Mouse (Mus musculus) spleen, postnatal 10 days (tissue): ENCODE data around the gene Man1a2.

Experiments
- DNase-seq, 2 experiments: peaks; one replicate each; pipeline ENCODE4 v3.0.0; 2021 to 2022; ENCODE audit warnings: low spot score in 2 of 2

Man1a2 gene

DNA sequence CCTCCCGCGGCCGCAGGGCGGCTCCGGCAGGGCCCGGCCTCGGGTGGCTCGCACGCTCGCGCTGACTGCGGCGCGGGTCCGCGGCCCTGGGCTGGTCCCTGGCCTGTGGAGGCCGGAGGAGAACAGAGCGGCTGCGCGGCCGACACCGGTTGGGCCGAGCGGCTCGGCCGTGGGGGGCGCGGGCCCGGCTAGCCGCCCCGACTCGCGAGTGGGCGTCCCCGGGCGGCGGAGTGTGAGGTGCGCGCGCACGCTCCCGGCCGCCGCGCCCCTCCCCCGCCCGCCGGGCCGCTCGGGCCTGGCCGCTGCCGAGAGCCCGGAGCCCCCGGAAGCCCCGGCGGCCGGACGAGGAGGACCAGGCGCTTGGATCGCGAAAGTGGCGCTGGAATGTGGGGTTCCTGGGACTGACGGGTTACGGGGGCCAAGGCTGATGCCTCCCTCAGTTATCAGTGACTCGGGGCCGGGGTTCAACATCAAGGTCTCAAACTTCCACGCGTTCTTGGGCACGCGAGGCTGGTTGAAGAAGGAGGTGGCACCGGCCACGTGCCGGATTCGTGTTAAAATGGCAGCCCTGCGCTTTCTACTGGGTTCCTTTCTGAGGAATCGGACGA lies 564 bp upstream of the Man1a2 start:
- DNase-seq = peak in 1 of 2 experiments; percentile 77

DNA sequence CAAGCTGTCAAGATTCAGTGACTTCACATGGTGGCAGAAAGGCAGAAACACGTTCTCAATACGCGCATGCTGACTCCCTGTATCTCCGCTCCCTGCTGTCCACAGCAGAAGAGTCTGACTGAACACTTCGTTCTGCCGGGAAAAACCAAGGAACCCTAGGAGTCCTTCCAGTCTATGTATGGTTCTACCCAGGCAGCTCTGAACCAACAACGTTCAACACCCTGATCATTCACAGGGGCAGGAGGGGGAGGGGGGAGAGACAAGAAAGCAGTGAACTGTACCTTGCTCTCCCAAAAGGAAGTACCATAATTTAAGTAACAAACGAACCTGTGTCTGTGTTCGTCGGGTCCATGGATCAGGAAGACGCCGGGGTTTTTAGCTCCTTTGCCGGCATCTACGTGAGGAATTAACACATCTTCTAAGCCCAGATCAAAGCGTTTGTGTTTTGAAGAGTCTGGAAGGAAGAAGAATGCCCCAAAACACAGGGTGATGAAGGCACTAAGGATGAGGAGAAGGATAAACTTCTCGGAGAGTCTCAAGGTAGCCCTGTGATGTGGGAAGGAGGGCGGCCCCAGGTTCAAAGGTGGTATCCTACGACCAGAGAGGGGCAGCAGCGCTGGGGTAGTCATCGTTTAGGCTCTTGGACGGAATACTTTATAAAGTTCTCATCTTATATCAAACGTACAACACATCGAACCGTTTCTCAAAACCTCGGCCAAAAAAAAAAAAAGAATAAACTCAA lies 898 bp downstream of the Man1a2 start:
- DNase-seq = peak; percentile 36 to 46

DNA sequence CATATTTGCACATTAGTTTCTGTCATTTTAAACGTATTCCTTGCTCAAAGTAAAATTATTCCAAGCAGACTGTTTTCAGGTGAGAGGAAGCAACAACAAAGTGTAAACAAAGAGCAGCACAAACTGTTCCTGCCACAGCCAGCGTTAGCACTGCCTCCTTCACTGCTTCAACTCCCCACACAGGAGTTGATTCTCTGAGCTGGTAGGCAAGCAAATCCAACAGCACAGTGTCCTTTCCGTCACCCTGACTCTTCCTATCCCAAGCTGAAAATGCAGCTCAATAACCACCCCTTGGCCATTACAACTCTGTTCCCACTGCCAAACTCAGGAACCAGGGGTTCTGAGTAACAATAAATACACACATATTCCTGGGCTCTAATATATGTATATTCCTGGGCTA lies 2.5 kb downstream of the Man1a2 start:
- no peak for DNase-seq

DNA sequence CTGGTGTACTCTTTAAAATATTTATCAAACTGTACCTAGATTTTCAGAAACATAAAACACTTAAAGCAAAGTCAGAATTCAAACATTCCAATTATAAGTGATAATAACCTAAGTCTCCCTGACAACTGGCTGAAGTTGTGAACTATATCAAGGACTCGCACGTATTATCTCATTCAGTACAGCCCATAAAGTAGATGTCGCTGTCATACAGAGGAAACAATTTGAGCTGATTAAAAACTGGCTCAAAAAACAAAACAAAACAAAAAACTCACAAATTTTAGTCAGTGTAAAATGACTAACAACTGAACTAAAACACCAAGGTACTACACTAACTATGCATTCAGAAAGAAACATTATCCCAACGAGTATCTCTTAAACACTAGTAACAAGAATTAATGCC lies 3.0 kb downstream of the Man1a2 start:
- no peak for DNase-seq

DNA sequence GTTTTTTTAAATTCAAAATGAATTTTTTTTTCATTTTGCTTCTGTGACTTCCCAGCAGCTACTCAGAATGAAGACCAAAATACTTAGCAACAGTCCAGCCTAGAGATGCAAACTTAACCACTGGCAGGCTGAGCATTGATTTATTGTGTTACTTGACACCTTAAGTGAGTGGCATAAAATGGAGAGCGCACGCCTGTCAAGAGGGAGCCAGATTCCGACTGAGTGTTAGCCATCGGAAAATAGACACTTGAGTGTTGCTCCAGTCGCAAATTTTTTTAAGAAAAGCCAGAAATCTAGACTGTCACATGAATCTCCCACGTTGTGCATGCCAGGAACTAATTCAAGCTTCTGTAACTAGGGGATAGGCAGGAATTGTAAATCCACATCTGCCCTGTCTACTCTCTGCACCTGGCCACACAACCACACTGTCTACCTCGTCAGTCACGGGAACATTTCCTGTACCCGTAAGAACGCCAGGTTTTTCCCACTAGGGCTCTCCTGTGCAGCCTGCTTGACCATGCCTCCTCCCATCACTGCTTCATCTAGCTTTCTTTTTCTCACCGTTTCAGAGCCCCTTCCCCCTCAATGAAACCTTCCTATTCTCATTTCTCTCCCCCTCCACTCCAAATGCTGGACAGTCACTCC lies 3.7 kb downstream of the Man1a2 start:
- DNase-seq = no peak

DNA sequence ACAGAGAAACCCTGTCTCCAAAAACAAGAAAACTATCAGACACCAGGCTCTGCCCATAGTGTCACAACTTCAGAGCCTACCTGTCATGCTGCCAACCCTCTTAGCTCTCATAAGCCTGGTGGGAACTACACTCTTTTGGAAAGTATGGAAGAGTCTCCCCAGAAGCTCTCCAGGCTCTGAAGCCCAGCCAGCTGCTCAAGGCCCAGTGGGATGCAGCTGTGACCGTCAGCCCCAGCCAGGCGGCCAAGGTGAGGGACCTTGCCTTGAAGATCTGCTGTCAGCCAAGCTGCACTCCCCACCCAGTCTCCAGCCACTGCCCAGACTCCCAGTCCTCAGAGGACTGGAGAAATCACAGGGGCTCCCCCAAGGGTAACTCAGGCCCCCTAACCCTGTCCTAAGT lies 5.1 kb downstream of the Man1a2 start:
- DNase-seq = no peak

DNA sequence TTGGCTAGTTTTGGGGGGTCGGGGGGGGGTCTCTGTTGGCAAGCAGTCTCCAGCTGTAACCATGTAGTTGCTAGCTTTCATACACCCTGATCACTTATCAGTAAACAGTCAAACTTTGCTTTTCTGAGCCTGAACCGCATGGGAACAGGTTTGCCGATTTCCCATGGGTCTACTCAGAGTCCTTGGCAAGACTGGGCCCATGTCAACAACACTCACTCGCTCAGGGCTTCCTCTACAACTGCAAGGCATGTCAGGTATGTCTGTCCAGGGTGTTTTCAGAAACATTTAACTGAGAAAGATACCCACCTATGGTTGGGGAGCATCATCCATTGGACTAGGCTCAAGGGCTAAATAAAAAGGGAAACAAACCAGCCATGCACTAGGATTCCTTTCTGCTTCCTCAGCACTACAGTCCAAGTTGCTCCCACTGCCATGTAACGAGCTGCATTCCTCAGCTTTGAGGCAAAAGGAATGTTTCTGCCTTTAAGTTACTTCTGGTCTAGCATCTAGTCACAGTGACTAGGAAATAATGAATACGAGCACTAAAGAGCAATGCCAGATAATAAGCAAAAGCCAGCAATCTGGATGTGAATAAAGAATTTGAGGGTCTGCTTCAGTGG lies 6.2 kb downstream of the Man1a2 start:
- no peak for DNase-seq

DNA sequence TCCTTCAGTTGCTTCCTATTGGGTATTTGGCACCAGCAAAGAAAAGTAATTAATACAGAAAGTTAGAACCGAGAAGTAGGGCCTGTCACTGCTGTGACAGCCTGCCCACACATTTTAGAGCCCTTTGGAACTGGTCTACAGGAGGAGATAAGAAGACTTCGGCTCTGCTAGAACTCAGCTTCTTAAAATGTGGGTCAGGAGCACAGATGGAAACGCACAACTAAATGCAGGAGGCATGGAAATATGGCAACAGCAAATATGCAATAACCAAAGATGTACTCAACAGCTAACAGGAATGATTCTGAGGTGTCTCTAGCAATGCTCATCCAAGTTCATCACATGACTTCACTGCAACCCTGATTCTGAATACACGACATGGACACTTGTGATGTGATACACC lies 10.2 kb downstream of the Man1a2 start:
- DNase-seq = no peak

DNA sequence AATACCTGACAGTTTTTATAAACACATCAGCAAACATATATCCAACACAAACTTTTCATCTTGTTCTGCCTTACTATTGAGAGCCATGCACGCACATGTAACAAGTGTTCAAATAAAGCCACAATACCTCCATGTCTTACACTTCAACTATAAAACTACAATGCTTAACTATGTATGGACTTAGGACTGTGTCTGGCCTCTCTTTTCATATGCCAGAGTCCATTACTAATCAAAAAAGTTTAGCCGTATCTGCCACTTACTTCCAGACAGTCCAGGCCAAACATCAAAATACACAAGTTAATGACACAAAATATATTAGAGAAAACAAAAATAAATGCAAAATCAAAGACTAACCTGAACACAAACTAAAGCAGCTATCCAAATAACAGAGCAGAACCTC lies 14.9 kb downstream of the Man1a2 start:
- no peak for DNase-seq

DNA sequence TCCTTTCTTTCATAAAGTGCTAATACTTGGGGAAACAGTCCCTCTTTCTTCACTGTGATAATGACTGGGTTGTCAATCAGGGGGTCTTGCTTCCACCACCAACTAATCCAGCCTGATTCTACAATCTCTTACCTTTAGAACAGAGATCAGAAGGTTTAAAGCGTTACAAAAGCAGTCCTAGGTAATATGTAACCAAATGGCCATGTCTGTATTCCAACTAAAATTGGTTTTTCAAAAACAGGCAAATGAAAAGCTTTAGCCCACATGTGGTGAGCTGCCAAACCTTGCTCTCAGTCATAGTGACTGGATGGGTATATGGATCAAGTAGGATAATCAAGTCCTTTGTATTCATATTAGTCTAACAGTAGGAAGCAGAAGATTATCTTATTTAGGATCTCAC lies 32.0 kb downstream of the Man1a2 start:
- no peak for DNase-seq

DNA sequence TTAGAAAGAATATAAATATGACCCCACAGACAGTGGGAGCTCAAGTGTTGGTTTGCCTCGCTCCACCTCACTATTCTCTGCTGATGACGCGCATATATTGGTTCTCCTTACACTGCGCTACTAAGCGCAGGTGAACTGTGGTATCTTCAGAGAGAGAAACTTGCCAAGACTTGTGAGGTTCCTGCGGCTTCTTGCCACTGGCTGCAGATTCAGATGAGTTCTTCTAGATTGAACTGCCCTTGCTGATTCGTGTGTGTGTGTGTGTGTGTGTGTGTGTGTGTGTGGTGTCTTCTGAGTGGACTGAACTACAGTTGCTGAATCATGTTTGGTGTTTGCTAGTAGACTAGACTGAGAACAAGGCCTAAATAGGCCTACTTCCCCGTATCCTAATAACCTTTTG lies 43.7 kb downstream of the Man1a2 start:
- no peak for DNase-seq

DNA sequence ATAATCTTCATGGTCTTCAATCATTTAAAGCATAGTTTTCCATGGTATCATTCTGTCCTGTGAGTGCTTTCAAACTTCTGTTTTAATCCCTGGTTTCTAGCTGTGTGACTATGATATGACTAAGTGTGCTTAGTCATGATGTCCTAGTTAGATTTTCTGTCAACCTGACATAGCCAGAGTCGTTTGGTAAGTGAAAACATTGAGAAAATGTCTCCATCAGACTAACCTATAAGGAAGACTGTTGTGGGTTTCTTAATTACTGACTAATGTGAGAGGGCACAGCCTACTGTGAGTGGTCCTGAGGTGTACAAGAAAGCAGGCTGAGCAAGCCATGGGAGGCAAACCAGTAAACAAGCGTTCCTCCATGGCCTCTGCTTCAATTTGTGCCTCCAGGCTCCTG lies 49.0 kb downstream of the Man1a2 start:
- no peak for DNase-seq

DNA sequence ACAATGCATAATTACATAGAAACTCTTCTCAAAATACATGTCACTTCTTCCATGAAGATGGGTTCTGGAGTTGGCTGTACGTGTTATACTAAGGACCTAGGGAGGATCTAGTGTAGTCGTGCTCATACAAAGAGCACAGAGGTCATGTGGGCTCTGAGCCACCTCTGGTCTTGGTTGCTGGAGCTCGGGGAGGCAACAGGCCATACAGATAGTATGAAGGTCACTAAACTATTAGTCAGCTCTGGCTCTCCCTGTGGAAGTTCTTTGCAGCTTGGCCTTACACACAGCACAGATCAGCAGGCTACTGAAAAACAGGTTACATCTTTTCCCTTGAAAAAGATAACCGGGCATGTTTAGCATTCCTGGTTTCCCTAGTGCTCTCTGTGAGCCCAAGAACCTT lies 50.5 kb downstream of the Man1a2 start:
- no peak for DNase-seq

DNA sequence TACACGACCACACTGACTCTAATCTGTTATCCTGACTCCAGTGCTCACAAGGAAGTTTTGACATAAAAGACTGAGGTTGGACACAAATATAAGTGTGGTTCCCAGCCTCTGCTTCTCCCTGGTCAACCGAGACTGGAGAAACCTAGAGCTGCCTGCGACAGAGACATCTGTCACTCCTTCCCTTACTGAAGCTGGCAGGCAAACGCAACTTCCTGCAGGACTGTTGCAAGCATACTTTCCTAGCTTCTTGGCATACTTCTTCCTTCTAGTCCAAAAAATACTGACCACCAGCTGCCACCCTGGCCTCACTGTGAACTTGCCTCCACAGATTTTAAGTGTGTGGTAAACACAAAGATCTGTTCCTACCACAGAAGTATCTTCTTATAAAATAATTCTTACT lies 66.8 kb downstream of the Man1a2 start:
- DNase-seq = no peak

DNA sequence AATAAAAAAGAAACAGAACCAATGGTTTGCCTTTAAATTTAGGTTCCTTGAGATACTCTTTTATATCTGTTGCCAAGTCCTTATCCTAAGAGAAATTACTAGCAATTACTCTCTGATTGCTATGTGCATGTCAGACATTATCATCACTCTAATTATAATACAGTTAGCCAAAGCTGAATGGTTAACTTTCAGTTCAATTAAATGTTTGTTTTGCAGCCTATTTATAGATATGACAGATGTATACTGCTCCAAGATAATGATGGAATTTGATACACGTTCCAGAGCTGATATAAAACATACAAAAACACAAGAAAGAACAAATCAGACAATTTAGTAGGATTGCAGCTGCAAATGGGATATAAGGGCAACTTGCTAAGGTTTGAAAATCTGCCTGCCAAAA lies 74.4 kb downstream of the Man1a2 start:
- no peak for DNase-seq

DNA sequence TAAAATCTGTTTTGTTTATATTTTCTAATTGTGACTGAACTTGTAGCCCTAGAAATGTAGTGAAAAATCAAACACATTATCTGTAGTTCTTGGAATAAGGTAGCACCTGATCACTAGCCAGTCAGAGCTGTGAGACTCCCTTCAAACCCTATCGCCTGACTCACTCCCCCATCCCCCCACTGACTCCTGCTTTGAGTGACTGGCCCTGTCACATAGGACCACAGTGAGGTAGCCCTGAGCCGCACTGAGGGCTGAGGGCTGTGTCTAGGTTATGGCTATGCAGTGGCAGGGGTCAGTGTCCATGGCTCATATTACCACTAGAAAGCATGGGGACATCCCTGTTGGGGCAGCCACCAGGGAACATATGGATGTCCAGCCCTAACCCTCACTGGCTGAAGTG lies 80.8 kb downstream of the Man1a2 start:
- no peak for DNase-seq

DNA sequence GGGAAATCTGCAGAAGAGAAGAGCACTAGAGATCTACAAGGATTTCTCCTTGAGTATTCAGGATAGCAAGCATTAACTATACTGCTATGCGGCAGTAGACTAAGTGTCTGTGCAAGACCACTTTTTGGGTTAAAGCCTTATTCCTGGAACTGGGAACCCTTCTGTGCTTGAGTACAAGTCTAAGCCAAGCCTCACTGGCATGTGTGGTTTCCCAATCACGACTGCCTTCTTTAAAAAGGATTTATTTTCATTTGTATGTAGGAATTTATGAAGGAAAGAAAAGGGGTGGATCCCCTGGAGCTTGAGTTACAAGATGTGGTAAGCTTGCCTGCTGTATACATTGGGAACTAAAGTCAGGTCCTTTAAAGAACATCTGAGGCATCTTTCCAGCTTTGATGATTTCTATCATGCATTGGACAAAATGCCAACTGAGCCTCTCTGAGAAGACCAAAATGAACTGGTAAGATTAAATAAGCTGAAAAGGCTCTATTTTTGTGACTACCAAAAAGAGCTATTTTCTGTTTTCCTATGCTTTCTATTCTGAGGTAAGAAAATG lies 86.0 kb downstream of the Man1a2 start:
- no peak for DNase-seq

DNA sequence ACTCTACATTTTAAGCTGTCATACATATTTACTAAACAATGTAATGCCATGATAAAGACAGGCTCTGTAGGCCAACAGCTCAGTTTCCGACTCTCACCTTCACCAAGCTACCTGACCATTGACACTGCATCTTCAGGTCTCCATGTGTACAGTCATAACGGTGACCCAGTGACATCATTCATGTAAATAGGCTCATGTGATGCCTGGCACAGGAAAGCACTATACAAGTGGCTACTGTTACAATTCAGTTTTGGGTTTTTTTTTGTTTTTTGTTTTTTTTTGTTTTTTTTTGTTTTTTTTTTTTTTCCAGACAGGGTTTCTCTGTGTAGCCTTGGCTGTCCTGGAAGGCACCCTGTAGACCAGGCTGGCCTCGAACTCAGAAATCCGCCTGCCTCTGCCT lies 94.2 kb downstream of the Man1a2 start:
- no peak for DNase-seq

DNA sequence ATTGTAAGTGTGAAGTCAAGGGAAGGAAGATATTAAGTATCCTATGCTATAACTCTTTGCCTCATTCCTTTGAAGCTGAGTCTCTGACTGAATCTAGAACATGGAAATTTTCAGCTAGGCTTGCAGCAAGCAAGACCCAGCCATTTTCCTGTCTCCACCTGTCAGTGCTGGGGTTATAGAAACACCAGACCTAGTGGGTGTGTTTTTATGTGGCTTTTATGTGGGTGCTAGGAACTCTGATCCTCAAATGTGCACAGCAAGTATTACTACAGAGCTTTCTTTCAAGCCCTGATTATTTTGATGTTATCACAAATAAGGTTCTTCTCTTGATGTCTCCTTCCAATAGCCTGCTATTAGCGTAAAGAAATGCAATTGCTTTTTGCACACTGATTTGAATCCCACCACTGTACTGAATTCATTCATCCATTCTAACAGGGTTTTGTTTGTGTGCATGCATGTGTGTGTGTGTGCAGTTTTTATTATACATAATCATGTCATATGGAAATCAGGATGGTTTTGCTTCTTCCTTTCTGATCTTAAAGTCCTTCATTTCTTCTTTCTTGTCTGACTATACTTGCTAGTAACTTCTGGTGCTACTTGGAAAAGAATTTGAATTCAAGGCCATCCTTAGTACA lies 102.5 kb downstream of the Man1a2 start:
- DNase-seq = no peak

DNA sequence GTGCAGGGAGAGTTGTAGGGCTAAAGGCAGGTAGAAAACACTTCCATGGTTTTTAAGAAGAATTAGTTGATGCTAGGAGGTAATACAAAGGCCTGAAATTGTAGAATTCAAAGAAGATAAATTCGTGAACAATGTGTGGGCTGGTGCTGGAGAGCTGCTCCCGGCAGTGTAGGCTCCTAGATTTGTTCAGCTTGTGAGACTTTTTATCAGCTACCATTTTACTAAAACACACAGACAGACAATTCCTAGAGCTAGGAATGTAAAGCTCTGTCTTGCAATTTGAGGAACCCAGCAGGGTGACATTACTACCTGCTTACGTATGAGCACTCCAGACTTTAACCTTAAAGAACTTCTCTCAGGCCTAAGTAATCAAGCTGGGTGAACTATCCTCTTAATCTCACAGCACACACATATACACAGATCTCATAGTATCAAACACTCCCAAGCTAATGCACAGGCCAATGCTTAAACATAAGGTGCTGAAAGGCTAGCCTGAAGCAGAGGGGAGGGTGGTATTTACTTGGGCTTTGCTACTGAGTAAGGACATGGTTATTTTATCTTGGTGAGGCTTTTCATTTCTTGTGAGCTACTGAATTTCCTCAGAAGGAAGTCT lies 112.6 kb downstream of the Man1a2 start:
- DNase-seq = no peak
